Mouse (Mus musculus) neural tube, embryonic 13.5 days (tissue): Measurements from ENCODE around the gene U2af1l4. TPM values are rescaled to one million over a fixed set of nuclear protein-coding genes. Genes with fewer than 3 reads are reported as not detected.

Experiments used
- ATAC-seq: fragments of 200-750 bp; cut with Nextera tagmentation; 2 replicates; pipeline ENCODE4 v1.8.0; 2017; ENCODE audit warnings: low read depth, mild to moderate bottlenecking, moderate TSS enrichment, moderate library complexity
- H3K27ac ChIP-seq: fragments of 300-500 bp; sonication (generic); replicated peaks from 2 replicates; pipeline ENCODE4 v1.5.1; 2015; ENCODE audit warnings: moderate library complexity, mild to moderate bottlenecking, inconsistent platforms
- H3K27me3 ChIP-seq: fragments of 300-500 bp; sonication (generic); 2 replicates; pipeline ENCODE4 v1.6.1; 2015; ENCODE audit warnings: mild to moderate bottlenecking, inconsistent platforms
- H3K36me3 ChIP-seq: fragments of 300-500 bp; sonication (generic); 2 replicates; pipeline ENCODE4 v1.6.1; 2015; ENCODE audit warnings: mild to moderate bottlenecking, inconsistent platforms
- H3K4me1 ChIP-seq: fragments of 300-500 bp; sonication (generic); replicated peaks from 2 replicates; pipeline ENCODE4 v1.6.1; 2015; ENCODE audit warnings: inconsistent platforms
- H3K4me2 ChIP-seq: fragments of 300-500 bp; sonication (generic); 2 replicates; pipeline ENCODE4 v1.6.1; 2015; ENCODE audit warnings: inconsistent platforms, mild to moderate bottlenecking, moderate library complexity
- H3K4me3 ChIP-seq: fragments of 300-500 bp; sonication (generic); 2 replicates; pipeline ENCODE4 v1.5.1; 2015; ENCODE audit warnings: mild to moderate bottlenecking, inconsistent platforms
- H3K9ac ChIP-seq: fragments of 300-500 bp; sonication (generic); 2 replicates; pipeline ENCODE4 v1.6.1; 2015; ENCODE audit warnings: moderate library complexity, mild to moderate bottlenecking, inconsistent platforms
- H3K9me3 ChIP-seq: fragments of 300-500 bp; sonication (generic); 2 replicates; pipeline ENCODE4 v1.6.1; 2016; ENCODE audit warnings: inconsistent platforms
- WGBS: fragments of 180-500 bp; shearing (Covaris S2); methylation state at CpG from one replicate; pipeline ENCODE4 v1.1.7; 2015; 5-methylcytosine and 5-hydroxymethylcytosine counted together
- polyA plus RNA-seq: library from polyadenylated mRNA; unstranded; fragments of >200 nt; fragmentation: Nextera tagmentation; extraction: Ambion mirVana; gene quantifications from 2 replicates; pipeline ENCODE4 v1.2.1, GENCODE M21; 2015

U2af1l4 gene
- polyA plus RNA-seq, 1 experiment from 2014 or later, result 113 TPM

DNA sequence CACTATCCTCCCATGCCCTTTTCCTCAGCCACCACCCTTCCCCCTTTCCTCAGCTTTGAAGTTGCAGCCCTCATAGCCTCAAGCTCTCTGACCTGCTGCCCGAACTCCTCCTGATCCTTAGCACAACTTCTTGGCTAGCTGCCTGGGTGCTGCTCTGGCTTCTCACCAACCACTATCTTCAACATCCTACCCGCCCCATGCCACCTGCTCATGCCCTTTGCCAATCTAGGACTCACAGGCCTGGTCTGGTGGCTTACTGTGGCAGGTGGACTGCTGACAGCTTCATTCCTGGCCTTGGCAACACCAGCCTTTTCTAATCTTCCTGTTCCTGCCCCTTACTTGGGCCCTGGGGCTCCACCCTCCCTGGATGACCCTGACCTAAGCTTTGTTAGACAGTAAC, 9.9 kb downstream of the U2af1l4 start:
- peaks cover 97% of the 10 kb centered on the region for H3K36me3 ChIP-seq
- H3K9me3 ChIP-seq, result no peaks in the 10 kb centered on the region
- no peak for ATAC-seq
- H3K9ac ChIP-seq, result 0 out of 2 replicates have a peak overlapping the region, but pooled peaks have one; percentile 5
- WGBS, result 94% methylated on average over 2 of the region's 2 CpGs
- no peaks in the 10 kb centered on the region for H3K4me1 ChIP-seq
- no peak overlapping the region for H3K4me3 ChIP-seq
- H3K27me3 ChIP-seq, result no peaks in the 10 kb centered on the region
- no peak overlapping the region for H3K4me2 ChIP-seq
- H3K27ac ChIP-seq, result no peak overlapping the region

DNA sequence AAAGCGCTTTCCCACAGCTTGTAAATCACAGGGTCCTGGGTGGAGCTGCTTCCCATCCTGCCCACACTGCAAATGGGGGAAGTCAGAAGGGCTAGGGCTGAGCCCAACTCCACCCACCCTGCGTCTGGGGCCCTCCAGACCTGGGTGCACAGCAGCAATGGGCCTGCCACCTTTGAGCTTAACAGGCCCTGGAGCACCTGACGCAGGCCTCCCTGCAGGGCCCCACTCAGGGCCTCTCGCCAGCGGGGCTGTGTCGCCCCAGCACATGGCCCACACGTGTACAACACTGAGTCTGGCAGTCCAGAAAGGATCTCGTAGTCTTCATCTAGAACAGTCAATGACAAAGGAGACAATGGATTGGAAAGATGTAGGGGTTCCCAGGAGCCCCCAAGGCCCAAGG, 16.8 kb downstream of the U2af1l4 start:
- WGBS, result 93% methylated on average over 8 of the region's 8 CpGs
- Histone ChIP-seq H3K9me3 (no peaks in the 10 kb centered on the region), H3K27ac (no peak overlapping the region), H3K27me3 (no peaks in the 10 kb centered on the region), H3K36me3 (peaks cover 100% of the 10 kb centered on the region), H3K4me2 (no peak overlapping the region), H3K9ac (no peak overlapping the region), H3K4me1 (no peaks in the 10 kb centered on the region), H3K4me3 (no peak overlapping the region)
- no peak for ATAC-seq

DNA sequence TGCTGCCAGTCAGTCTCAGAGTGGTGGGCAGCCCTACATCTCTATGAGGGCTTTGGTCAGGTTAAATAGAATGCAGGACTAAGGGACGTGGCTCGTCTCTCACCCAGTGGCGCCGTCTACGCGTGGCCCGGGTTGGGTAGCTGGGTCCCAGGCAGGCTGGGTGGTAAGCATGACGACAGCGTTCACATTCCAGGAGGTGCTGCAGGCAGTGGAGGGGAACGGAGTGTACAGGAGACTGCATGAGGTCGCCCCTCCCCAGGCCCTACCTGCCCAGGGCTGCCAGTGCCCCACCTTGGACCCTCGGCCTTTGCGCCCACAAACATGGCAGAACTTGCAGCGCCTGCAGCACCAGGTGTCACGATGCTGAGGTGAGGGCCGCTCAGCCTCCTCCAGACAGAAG, 18.4 kb downstream of the U2af1l4 start:
- no peak overlapping the region for H3K9ac ChIP-seq
- H3K36me3 ChIP-seq, result peaks cover 100% of the 10 kb centered on the region
- peaks cover 4% of the 10 kb centered on the region for H3K4me1 ChIP-seq
- H3K27me3 ChIP-seq, result no peaks in the 10 kb centered on the region
- H3K4me3 ChIP-seq, result no peak overlapping the region
- 96% methylated on average over 16 of the region's 16 CpGs for WGBS
- no peak for ATAC-seq
- H3K4me2 ChIP-seq, result no peak overlapping the region
- no peaks in the 10 kb centered on the region for H3K9me3 ChIP-seq
- no peak overlapping the region for H3K27ac ChIP-seq

DNA sequence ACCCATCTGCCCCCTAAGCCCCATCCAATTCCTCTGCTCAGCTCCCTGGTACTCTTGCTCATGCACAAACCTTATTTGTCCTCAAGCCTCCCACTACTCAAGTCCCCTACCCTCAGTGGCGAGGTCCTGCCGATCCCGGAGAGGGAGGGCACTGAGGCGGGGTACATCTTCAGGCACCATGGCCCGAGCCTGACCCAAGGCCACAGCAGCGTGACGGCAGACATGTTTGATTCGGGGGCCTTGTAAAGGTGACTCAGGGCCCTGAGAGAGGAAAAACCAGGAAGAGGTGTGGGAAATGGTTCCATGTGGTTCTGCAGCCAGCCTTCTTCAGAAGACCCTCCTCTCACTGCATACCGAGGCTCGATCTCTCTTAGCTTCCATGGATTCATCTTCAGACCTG, 21.2 kb downstream of the U2af1l4 start:
- Histone ChIP-seq H3K27ac (no peak overlapping the region), H3K9ac (no peak overlapping the region), H3K27me3 (no peaks in the 10 kb centered on the region), H3K4me3 (no peak overlapping the region), H3K4me1 (peaks cover 16% of the 10 kb centered on the region), H3K36me3 (peaks cover 74% of the 10 kb centered on the region), H3K9me3 (no peaks in the 10 kb centered on the region), H3K4me2 (no peak overlapping the region)
- no peak for ATAC-seq
- WGBS, result 93% methylated on average over 10 of the region's 10 CpGs

DNA sequence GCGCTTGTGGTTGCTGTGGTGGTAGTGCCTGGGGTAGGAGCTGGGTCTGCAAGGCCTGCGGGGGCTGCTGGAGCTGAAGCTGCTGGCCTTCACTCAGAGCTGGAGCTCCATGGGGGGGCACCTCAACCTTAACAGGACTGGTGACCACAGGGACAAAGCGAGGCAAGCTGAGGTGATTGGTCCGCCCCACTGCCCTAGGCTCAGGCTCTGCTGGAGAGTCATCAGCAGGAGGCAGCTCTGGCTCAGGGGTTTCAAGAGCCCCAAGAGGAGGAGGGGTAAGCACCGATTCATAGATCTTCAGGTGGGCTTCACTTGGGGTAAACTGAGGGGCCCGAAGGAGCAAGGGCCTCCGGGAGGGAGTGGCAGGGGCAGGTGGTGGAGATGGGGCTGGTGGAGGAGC, 22.1 kb downstream of the U2af1l4 start:
- WGBS, result 98% methylated on average over 7 of the region's 7 CpGs
- ATAC-seq, result no peak

DNA sequence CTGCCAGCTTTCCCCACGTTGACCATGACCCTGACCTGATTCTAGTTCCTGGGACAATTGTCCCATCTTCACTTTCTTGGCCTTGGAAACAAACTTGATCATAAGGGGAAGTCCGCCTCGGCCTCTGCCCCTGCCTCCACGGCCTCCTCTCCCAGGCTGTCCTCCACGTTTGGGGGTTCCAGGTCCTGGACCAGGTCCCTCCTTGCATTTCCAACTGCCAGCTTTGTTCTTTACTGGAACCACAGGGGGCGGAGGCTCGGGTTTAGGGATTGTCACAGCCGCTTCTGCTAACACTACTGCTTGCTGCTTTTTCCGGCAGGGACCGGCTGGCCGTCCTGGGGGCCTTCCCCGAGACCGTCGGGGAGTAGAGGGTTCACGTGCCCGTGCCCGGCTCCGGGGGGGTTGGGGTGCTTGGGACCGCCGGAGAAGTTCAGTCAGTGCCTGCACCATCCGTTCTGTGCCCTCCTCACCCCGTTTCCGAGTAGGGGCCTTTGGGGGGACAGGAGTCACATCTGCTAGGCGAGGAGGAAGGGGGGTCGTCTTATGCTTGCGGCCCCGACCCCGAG, 23.4 kb downstream of the U2af1l4 start:
- H3K9me3 ChIP-seq, result no peaks in the 10 kb centered on the region
- H3K27me3 ChIP-seq, result no peaks in the 10 kb centered on the region
- no peak overlapping the region for H3K27ac ChIP-seq
- peak overlapping the region; percentile 99 for H3K9ac ChIP-seq
- 91% methylated on average over 28 of the region's 28 CpGs for WGBS
- H3K4me2 ChIP-seq, result peak overlapping the region; percentile 98
- peaks cover 52% of the 10 kb centered on the region for H3K36me3 ChIP-seq
- peaks cover 24% of the 10 kb centered on the region for H3K4me1 ChIP-seq
- no peak for ATAC-seq
- peak overlapping the region; percentile 99; the same call in 1 of the 2 replicates for H3K4me3 ChIP-seq

More for the DNA sequence above, 22.1 kb downstream of the U2af1l4 start:
- H3K9me3 ChIP-seq, result no peaks in the 10 kb centered on the region
- no peak overlapping the region for H3K4me3 ChIP-seq
- peaks cover 23% of the 10 kb centered on the region for H3K4me1 ChIP-seq
- H3K27me3 ChIP-seq, result no peaks in the 10 kb centered on the region
- peaks cover 66% of the 10 kb centered on the region for H3K36me3 ChIP-seq
- no peak overlapping the region for H3K4me2 ChIP-seq
- H3K9ac ChIP-seq, result no peak overlapping the region
- no peak overlapping the region for H3K27ac ChIP-seq

DNA sequence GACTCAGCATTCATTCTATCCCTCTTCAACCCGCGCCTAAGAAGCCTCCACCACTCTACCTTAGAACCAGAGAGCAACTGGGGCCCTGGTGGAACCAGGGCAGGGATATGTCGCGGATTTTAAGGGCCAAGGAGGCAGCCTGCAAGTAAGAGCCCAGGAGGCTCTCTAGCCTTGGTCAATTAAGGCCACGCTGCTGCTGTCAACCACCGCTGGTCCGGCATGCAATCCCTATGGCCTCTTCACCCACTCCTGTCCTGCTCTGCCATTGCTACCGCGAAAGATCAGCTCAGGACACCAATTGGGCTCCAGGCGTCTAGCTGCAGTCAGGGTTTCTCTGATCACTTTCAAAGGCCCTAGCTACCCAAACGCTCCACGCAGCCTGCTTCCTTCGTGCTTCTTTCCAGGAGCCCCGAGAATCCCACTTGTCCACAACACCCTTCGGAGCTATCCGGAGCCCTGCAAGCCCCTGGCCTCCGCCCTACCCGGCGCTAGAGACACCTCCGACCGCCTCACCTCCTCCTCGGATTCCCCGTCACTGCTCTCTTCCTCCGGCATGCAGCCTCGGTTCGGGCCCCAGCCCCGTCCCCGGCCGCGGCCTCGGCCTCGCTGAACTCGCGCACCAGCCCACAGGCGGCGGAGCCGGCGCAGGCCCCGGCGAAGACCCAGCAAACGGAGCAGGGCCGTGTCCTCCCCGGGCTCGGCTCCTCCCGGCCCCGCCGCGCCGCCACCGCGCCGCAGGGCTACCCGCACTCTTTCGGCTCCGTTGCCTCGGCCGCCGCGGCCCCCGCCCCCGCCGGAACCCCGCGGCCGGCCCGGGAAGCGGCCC, 25.0 kb downstream of the U2af1l4 start:
- H3K4me1 ChIP-seq, result peaks cover 24% of the 10 kb centered on the region
- H3K4me3 ChIP-seq, result peak overlapping the region; percentile 99
- peak overlapping the region; percentile 96 for H3K27ac ChIP-seq
- ATAC-seq, result peak; percentile 41
- WGBS, result under 1% methylated on average over 45 of the region's 67 CpGs
- H3K9me3 ChIP-seq, result no peaks in the 10 kb centered on the region
- H3K4me2 ChIP-seq, result peak overlapping the region; percentile 98
- no peaks in the 10 kb centered on the region for H3K27me3 ChIP-seq
- peak overlapping the region; percentile 99 for H3K9ac ChIP-seq
- H3K36me3 ChIP-seq, result peaks cover 37% of the 10 kb centered on the region

DNA sequence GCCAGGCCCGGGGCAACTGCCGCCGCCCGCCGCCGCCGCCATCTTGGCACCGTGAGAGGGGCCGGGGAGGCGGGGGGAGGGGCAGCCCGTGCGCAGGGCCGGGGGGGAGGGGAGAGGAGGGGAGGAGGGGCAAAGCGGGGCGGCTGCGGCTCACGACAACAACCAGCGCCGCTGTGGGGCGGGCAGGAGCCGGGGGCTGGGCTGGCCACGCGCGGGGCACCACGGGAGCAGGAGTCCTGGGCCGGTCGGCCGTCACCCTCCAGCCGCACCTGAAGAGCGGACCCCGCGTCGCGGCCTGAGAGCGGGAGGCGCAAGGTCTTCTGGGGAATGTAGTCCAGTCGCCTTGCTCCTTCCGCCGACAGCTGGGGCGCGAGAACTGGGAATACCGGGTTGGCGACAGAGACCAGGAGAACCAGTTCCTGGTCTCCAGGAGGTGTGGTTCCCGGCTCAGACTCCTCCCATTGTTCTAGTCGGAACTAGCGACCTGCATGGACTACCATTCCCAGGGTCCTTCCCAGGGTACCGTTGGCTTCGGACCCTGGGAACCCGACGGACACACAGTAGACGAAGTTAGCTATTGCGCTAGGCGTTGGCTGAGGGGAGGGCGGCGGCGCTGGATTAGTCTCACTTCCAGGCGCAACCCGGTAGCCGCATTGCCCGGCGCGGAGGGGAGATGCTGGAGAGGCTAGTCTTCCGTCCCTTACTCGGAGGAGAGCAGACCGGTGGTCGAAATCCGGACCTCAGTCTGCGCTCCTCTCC, 25.8 kb downstream of the U2af1l4 start, which contains the start of gene Kmt2b:
Gene Kmt2b (minus strand): TSS at position 51 of the 759 bp plus-strand sequence.
- H3K27me3 ChIP-seq, result no peaks in the 10 kb centered on the region
- H3K9ac ChIP-seq, result peak within 1 kb of the TSS; percentile 99
- ATAC-seq, result peak; percentile 96
- H3K4me1 ChIP-seq, result peaks cover 24% of the 10 kb centered on the region
- WGBS, result under 1% methylated on average over 47 of the region's 68 CpGs
- peak within 1 kb of the TSS; percentile 96 for H3K27ac ChIP-seq
- H3K4me2 ChIP-seq, result peak within 1 kb of the TSS; percentile 98
- H3K4me3 ChIP-seq, result peak within 1 kb of the TSS; percentile 99
- H3K9me3 ChIP-seq, result no peaks in the 10 kb centered on the region
- H3K36me3 ChIP-seq, result peaks cover 29% of the 10 kb centered on the region

DNA sequence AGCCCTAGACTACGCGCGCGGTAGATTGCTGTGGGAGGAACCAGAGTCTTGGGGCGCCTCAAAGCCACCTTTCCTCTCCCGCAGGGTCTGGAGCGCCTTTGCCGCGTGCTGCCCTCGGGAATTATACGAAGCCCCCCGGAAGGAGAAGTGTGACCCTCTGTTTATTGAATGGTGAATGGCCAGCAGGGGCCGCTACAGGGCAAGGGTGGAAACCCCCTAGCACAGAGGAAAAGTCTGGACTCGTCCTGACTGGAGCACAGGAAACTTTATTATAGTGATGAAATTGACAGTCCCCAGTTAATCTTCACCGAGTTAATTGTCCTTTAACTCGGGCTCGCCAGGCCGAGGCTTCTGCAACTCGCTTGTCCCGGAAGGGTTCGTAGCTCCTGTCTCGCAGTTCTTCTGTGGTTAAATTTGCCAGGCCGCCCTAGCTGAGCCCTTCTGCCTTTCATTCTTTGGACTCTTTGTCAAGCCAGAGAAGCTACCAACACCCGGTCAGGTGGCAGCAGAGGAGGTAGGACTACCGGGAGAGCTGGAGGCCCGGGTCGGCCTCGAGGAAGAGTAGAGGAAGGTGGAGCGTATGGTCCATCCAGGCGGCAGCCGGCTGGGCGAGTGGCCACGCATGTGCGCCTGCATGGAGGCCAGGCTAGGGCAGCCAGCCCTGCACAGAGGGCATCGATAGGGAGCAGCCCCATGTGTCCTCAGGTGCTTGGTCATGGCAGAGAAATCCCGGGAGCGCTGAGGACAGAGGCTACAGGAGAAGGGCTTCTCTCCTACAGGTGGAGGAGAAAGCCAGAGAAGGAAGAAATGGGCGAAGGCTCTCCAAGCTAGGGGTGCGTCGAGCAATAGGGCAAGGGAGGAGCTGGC, 26.6 kb downstream of the U2af1l4 start:
- peak; percentile 77 for ATAC-seq
- peaks cover 24% of the 10 kb centered on the region for H3K4me1 ChIP-seq
- H3K4me2 ChIP-seq, result peak overlapping the region; percentile 98
- H3K4me3 ChIP-seq, result peak overlapping the region; percentile 99
- 27% methylated on average over 40 of the region's 40 CpGs for WGBS
- H3K9ac ChIP-seq, result peak overlapping the region; percentile 99
- H3K27ac ChIP-seq, result peak overlapping the region; percentile 96
- peaks cover 21% of the 10 kb centered on the region for H3K36me3 ChIP-seq
- no peaks in the 10 kb centered on the region for H3K9me3 ChIP-seq
- H3K27me3 ChIP-seq, result no peaks in the 10 kb centered on the region

DNA sequence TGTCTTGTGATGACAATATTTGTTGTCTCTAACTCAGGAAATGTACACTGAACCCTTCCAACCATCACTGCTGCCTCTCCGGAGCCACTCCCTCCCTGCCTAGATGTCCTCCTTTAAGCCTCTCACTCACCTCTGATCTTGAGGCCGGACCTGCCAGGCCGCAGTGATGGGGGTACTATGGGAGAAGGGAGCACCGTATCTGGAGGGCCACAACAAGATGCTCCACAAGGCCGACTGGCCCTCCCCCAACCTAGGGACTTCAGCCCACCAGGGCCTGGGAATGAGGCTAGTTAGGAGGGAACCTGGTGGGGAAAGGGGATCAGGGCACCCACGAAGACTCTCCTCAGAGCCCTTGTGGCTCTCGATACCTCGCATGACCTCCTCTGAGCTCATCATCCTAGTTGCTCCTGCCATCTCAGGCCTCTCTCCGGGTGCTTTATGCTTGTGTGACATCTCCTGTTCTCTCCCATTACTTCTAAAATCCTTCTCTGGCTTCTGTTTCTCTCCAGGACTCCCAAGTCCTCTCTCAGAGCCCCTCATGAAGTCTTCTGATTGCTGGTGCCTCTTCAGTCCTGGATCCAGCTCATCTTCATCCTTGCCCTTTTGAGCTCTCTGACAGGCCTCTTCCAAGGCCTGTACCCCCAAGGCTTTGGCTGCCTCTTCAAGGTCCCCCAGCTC, 28.0 kb downstream of the U2af1l4 start:
- no peak overlapping the region for H3K4me3 ChIP-seq
- 90% methylated on average over 9 of the region's 9 CpGs for WGBS
- H3K27me3 ChIP-seq, result no peaks in the 10 kb centered on the region; the same call in 1 of the 2 replicates
- peaks cover 24% of the 10 kb centered on the region for H3K4me1 ChIP-seq
- no peak overlapping the region for H3K4me2 ChIP-seq
- H3K9ac ChIP-seq, result peak overlapping the region; percentile 34; the same call in 1 of the 2 replicates
- H3K36me3 ChIP-seq, result peaks cover 7% of the 10 kb centered on the region
- H3K27ac ChIP-seq, result no peak overlapping the region
- no peaks in the 10 kb centered on the region for H3K9me3 ChIP-seq
- ATAC-seq, result no peak

DNA sequence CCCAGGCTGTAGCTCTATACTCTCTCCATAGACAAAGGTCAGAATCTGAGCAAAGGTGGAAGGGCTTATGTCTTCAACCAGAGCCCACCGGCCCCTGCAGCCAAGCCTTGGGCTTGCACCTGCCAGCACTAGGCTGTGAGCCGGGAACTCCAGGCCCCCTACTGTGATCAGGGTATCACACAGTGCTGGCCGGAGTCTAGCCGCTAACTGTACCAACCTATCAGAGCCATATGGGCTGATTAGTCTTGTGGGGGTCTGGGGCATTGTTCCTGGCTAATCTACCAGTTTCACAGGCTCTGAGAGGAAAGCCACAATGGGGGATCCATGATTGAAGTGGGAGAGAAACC, 28.5 kb downstream of the U2af1l4 start:
- Histone ChIP-seq H3K4me2 (no peak overlapping the region), H3K9me3 (no peaks in the 10 kb centered on the region), H3K27ac (no peak overlapping the region), H3K4me1 (peaks cover 20% of the 10 kb centered on the region), H3K9ac (peak overlapping the region; percentile 34; the same call in 1 of the 2 replicates), H3K36me3 (peaks cover 2% of the 10 kb centered on the region), H3K27me3 (no peaks in the 10 kb centered on the region; the same call in 1 of the 2 replicates), H3K4me3 (no peak overlapping the region)
- 36% methylated on average over 4 of the region's 4 CpGs for WGBS
- no peak for ATAC-seq
